Mouse (Mus musculus) stomach, embryonic 14.5 days (tissue): Measurements from ENCODE around the gene Als2cr12. TPM values are rescaled to one million over a fixed set of nuclear protein-coding genes. Genes with fewer than 3 reads are reported as not detected.

ENCODE experiments used
- ATAC-seq: fragments of 200-750 bp; cut with Nextera tagmentation; 2 replicates; pipeline ENCODE4 v1.8.0; 2017; ENCODE audit warnings: low read depth, moderate TSS enrichment; ENCODE audit not compliant: insufficient number of reproducible peaks, insufficient read depth, low FRiP score
- H3K27ac ChIP-seq: fragments of 300-500 bp; sonication (generic); 2 replicates; pipeline ENCODE4 v1.5.1; 2014; ENCODE audit warnings: mild to moderate bottlenecking, low read length, moderate library complexity, mixed read lengths
- H3K27me3 ChIP-seq: fragments of 300-500 bp; sonication (generic); 2 replicates; pipeline ENCODE4 v1.6.1; 2014; ENCODE audit warnings: low read length, control low read depth, mixed read lengths; ENCODE audit not compliant: control insufficient read depth, insufficient read depth
- H3K36me3 ChIP-seq: fragments of 300-500 bp; sonication (generic); 2 replicates; pipeline ENCODE4 v1.6.1; 2014; ENCODE audit warnings: mild to moderate bottlenecking, control low read depth, low read length, moderate library complexity, mixed read lengths; ENCODE audit not compliant: control insufficient read depth, insufficient read depth
- H3K4me1 ChIP-seq: fragments of 300-500 bp; sonication (generic); 2 replicates; pipeline ENCODE4 v1.6.1; 2014; ENCODE audit warnings: low read length, control low read depth, mixed read lengths; ENCODE audit not compliant: control insufficient read depth, insufficient read depth
- H3K4me2 ChIP-seq: fragments of 300-500 bp; sonication (generic); replicated peaks from 2 replicates; pipeline ENCODE4 v1.6.1; 2014; ENCODE audit warnings: low read depth, low read length, control low read depth
- H3K4me3 ChIP-seq: fragments of 300-500 bp; sonication (generic); 2 replicates; pipeline ENCODE4 v1.5.1; 2014; ENCODE audit warnings: low read depth, low read length, control low read depth
- H3K9ac ChIP-seq: fragments of 300-500 bp; sonication (generic); replicated peaks from 2 replicates; pipeline ENCODE4 v1.6.1; 2014; ENCODE audit warnings: low read depth, mild to moderate bottlenecking, control low read depth, low read length, moderate library complexity, mixed read lengths
- H3K9me3 ChIP-seq: fragments of 300-500 bp; sonication (generic); 2 replicates; pipeline ENCODE4 v1.6.1; 2016; ENCODE audit warnings: low read depth, low read length, control low read depth; ENCODE audit not compliant: control insufficient read depth
- WGBS: fragments of 180-500 bp; shearing (Covaris S2); extraction: QIAGEN DNeasy Blood & Tissue Kit; methylation state at CpG from one replicate; pipeline ENCODE4 v1.1.7; 2014; 5-methylcytosine and 5-hydroxymethylcytosine counted together
- polyA plus RNA-seq: library from polyadenylated mRNA; unstranded; fragments of >200 nt; fragmentation: Nextera tagmentation; extraction: Ambion mirVana; gene quantifications from 2 replicates; pipeline ENCODE4 v1.2.1, GENCODE M21; 2014

Als2cr12 gene
- polyA plus RNA-seq, 1 experiment from 2014 or later = not detected

GRCm38 (mm10) chr1:58723062-58723808 is 27.4 kb upstream of the Als2cr12 start:
- Histone ChIP-seq H3K4me2 (no peak overlapping the region), H3K9me3 (no peaks in the 10 kb centered on the region), H3K27me3 (no peaks in the 10 kb centered on the region), H3K27ac (no peak overlapping the region), H3K9ac (no peak overlapping the region), H3K4me3 (no peak overlapping the region), H3K36me3 (peaks cover 25% of the 10 kb centered on the region), H3K4me1 (no peaks in the 10 kb centered on the region)
- WGBS = 65% methylated on average over 7 of the region's 7 CpGs
- no peak for ATAC-seq

DNA sequence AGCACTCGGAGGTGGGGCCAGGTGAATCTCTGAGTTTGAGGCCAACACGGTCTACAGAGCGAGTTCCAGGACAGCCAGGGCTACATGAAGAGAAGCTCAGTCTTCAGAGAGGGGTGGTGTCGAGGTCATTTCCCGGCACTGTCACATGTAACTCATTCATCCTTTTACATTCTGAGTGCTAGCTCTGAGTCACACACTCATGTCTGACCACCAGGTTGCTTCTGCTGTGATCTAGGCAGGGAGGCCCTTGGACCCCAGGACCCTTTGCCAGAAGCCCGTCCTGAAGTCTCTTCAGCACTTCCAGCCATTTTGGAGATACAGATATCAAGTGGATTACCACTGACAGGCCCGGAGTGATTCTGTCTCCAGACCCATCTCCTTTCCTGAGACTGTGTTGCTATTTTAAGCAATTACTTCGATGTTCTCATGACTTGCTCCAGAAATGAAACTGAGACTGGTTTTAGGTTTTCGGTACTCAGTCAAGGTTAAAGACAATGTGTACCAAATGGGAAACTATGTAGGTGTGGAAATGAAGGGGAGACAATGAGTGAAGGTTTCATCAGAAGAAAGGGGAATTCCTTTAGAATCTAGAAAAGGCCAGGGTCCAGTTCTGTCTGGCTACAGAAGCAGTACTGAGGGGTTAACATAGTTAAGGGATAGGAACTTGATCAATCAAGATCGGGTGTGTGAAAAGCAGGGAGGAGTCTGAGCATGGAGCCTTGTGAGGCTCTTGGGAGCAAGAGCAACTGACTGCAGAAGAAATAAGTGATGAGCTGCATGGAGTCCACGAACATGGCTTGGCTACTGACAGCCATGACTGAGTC is 26.5 kb upstream of the Als2cr12 start:
- Histone ChIP-seq H3K4me1 (no peaks in the 10 kb centered on the region), H3K27me3 (no peaks in the 10 kb centered on the region), H3K27ac (no peak overlapping the region), H3K36me3 (peaks cover 24% of the 10 kb centered on the region), H3K9ac (no peak overlapping the region), H3K4me3 (no peak overlapping the region), H3K4me2 (no peak overlapping the region), H3K9me3 (no peaks in the 10 kb centered on the region)
- no peak for ATAC-seq
- WGBS = 84% methylated on average over 11 of the region's 11 CpGs

DNA sequence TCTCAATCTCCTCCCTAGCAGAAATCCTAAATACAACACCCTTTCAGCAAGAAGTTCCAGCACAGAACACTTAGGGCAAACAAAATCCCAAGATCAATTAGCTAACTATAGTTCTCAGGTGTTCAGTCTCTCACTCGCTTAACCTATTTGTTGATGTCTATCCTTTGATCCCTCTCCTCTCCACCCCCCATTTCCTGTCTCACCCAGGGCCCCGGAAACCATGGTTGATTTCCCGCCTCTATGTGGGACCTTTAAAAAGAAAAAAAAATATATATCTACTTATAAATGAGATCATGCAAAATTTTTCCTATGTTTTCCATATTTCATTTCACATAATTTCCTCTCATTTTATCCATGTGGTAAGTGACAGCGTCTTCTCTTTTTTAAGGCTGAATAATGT is 25.2 kb upstream of the Als2cr12 start:
- no peaks in the 10 kb centered on the region for H3K9me3 ChIP-seq
- no peaks in the 10 kb centered on the region for H3K4me1 ChIP-seq
- H3K4me3 ChIP-seq = no peak overlapping the region
- H3K27ac ChIP-seq = no peak overlapping the region
- ATAC-seq = no peak
- no peak overlapping the region for H3K9ac ChIP-seq
- WGBS = 73% methylated on average over 4 of the region's 4 CpGs
- no peaks in the 10 kb centered on the region for H3K27me3 ChIP-seq
- H3K36me3 ChIP-seq = peaks cover 17% of the 10 kb centered on the region; the same call in 1 of the 2 replicates
- H3K4me2 ChIP-seq = no peak overlapping the region

DNA sequence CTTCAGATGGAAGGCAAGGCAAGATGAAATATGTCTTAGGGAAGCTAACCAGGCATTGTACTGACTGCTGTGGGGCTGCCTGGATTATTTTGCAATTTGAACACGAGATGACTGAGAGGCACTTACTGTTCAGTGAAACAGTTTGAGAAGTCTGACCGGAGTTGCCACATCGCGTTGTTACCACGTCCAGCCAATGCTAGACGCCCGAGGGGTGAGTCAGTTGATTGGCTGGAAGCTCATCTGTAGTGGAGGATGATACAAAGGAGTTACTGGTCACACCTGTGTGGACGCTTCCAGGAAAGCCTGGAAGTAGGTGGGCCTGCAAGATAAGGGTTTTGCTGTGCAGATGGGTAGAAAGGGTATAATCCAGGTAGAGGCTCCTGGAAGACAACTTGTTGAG is 24.3 kb upstream of the Als2cr12 start:
- H3K4me1 ChIP-seq = no peaks in the 10 kb centered on the region
- no peak for ATAC-seq
- 88% methylated on average over 8 of the region's 8 CpGs for WGBS
- peaks cover 17% of the 10 kb centered on the region; the same call in 1 of the 2 replicates for H3K36me3 ChIP-seq
- H3K9me3 ChIP-seq = no peaks in the 10 kb centered on the region
- no peaks in the 10 kb centered on the region for H3K27me3 ChIP-seq
- no peak overlapping the region for H3K4me3 ChIP-seq
- H3K4me2 ChIP-seq = no peak overlapping the region
- H3K9ac ChIP-seq = no peak overlapping the region
- H3K27ac ChIP-seq = no peak overlapping the region

- Histone ChIP-seq H3K36me3 (peaks cover 17% of the 10 kb centered on the region; the same call in 1 of the 2 replicates), H3K9ac (no peak overlapping the region), H3K27me3 (no peaks in the 10 kb centered on the region), H3K27ac (no peak overlapping the region), H3K9me3 (no peaks in the 10 kb centered on the region), H3K4me1 (no peaks in the 10 kb centered on the region), H3K4me3 (no peak overlapping the region), H3K4me2 (no peak overlapping the region)
- 84% methylated on average over 7 of the region's 7 CpGs for WGBS
- no peak for ATAC-seq
These were observed 23.7 kb upstream of the Als2cr12 start for GRCm38 (mm10) chr1:58719356-58719945.

GRCm38 (mm10) chr1:58717589-58718270 is 21.9 kb upstream of the Als2cr12 start:
- Histone ChIP-seq H3K4me3 (no peak overlapping the region), H3K4me2 (no peak overlapping the region), H3K9me3 (no peaks in the 10 kb centered on the region), H3K27me3 (no peaks in the 10 kb centered on the region), H3K27ac (no peak overlapping the region), H3K36me3 (peaks cover 17% of the 10 kb centered on the region; the same call in 1 of the 2 replicates), H3K9ac (no peak overlapping the region), H3K4me1 (no peaks in the 10 kb centered on the region)
- WGBS = 93% methylated on average over 8 of the region's 8 CpGs
- no peak for ATAC-seq

DNA sequence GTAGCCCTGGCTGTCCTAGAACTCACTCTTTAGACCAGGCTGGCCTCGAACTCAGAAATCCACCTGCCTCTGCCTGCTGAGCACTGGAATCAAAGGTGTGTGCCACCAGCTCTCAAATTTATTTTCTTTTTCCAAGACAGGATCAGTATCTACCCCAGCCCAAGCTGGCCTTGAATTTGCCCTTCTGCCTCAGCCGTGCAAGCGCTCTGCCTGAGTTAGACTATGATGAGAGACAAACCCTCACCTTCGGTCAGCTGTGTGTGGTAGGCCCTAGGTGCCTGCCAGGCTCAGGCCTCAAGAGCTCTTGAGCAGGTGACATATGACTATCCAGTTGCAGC is 21.1 kb upstream of the Als2cr12 start:
- H3K4me3 ChIP-seq = no peak overlapping the region
- H3K27ac ChIP-seq = no peak overlapping the region
- no peaks in the 10 kb centered on the region for H3K27me3 ChIP-seq
- H3K9me3 ChIP-seq = no peaks in the 10 kb centered on the region
- ATAC-seq = no peak
- no peaks in the 10 kb centered on the region for H3K4me1 ChIP-seq
- no peak overlapping the region for H3K4me2 ChIP-seq
- no peak overlapping the region for H3K9ac ChIP-seq
- peaks cover 17% of the 10 kb centered on the region; the same call in 1 of the 2 replicates for H3K36me3 ChIP-seq
- WGBS = 92% methylated on average over 4 of the region's 4 CpGs
